Mouse (Mus musculus) adrenal gland, postnatal 14 days (tissue): ENCODE measurements around the gene Hsf2bp. TPM values are rescaled to one million over a fixed set of nuclear protein-coding genes. Genes with fewer than 3 reads are reported as not detected.

ENCODE experiments used
- DNase-seq: peaks from one replicate; pipeline ENCODE4 v3.0.0; 2021; ENCODE audit warnings: mixed read lengths
- total RNA-seq: library from RNA; stranded (reverse); gene quantifications from 2 replicates; pipeline ENCODE4 v1.2.3, GENCODE M21; 2021

The Hsf2bp gene
- total RNA-seq, 1 experiment from 2014 or later: 0.78 TPM

- peak; percentile 6 for DNase-seq
Observed at GRCm38 (mm10) chr17:31905201-31905790, 130.9 kb downstream of the Hsf2bp start.

DNA sequence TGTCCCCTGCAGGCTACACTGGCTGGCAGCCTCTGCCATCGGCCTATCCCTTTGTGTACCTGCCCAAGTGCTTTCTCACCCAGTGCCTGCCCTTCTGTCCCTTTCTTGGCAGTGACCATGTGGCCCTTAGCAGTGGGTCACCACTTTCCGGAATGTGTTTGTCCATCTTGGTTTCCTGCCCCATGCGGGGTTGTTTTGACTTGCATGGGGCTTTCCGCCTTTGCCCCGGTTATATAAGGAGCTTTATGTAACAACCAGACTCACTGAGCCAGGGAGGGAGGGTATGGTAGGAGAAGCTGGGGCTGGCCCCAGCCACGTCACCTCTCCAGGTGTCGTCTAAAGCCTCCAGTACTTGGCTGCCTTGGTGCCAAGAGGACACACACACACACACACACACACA lies 132.1 kb downstream of the Hsf2bp start:
- peak; percentile 3 for DNase-seq

- DNase-seq: peak; percentile 2
Observed at GRCm38 (mm10) chr17:31902630-31903198, 133.4 kb downstream of the Hsf2bp start.

DNA sequence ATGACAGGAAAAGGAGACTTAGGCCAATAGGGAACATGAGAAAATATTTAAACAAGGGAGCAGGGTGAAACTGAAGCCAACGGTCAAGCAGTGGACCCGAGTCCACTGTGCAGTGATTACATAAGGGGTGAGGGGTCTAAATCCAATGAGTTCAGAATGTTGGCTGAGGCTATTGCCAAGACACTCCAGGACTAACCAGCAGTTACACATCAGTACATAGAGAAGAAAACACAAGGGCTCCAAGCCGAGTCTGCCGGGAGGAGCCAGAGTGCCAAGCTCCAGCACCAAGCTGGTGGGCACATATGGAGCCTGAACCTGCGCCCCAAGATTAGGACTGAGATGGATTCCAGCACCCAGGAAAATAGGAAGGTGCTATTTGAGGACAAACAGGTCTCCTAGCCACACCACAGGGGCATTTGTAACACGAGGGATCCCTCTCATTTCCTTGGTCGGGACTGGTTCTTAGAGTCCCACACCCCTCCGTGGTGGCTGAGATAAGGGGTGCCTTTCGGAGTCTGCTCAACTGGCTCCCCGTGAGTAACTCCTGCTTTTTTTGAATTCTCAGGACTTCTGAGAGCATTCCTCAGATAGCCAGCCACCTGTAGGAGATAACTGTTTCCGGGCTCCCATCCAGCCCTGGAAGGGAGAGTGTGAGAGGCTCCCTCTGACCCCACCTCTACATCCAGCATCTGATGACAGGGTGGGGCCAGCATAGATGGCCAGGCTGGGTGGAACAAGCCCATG lies 134.5 kb downstream of the Hsf2bp start:
- DNase-seq: peak; percentile 7

GRCm38 (mm10) chr17:31898941-31899340 lies 137.2 kb downstream of the Hsf2bp start:
- DNase-seq: no peak

GRCm38 (mm10) chr17:31897186-31897793 lies 138.9 kb downstream of the Hsf2bp start:
- DNase-seq: peak; percentile 36

- peak; percentile 4 for DNase-seq
Observed at GRCm38 (mm10) chr17:31896751-31897150, 139.4 kb downstream of the Hsf2bp start.

- DNase-seq: no peak
Observed at GRCm38 (mm10) chr17:31896311-31896710, 139.8 kb downstream of the Hsf2bp start.

Other genes starting within 250 kb of the Hsf2bp start
- gene Sik1, start 180.5 kb downstream of the Hsf2bp start, total RNA-seq: 47.3 and 100 TPM in 2 replicates
- gene Rrp1b, start 249 bp downstream of the Hsf2bp start, total RNA-seq: 24.8 and 26.3 TPM in 2 replicates
- gene Notch3, start 130.5 kb upstream of the Hsf2bp start, total RNA-seq: 22.9 and 26.2 TPM in 2 replicates
- 0.22 and 0.30 TPM in 2 replicates for gene Ephx3, start 153.2 kb upstream of the Hsf2bp start, total RNA-seq
- gene Brd4, start 248.4 kb upstream of the Hsf2bp start, total RNA-seq: 110 and 118 TPM in 2 replicates